Mouse (Mus musculus): ENCODE data around the gene Cdkn2aip.

- TF ChIP-seq GATA1 (IDR thresholded peaks at IDR 0.05; ENCODE audit: borderline replicate concordance, low read length): no peak
- TF ChIP-seq FLI1 (IDR thresholded peaks at IDR 0.05; ENCODE audit: low read length): no peak
These were observed 16.0 kb downstream of the Cdkn2aip start for GRCm38 (mm10) chr8:47697696-47698095.
